Mouse (Mus musculus) frontal cortex, postnatal 36 days (tissue): Measurements from ENCODE around the gene Mst1r.
A peak's percentile ranks its signal among the peaks of the same experiment; 100 is the strongest.

Experiments
- DNase-seq, 2 experiments: peaks; one replicate each; pipeline ENCODE4 v3.0.0; 2022; ENCODE audit warnings: low spot score in 2 of 2

The Mst1r gene

DNA sequence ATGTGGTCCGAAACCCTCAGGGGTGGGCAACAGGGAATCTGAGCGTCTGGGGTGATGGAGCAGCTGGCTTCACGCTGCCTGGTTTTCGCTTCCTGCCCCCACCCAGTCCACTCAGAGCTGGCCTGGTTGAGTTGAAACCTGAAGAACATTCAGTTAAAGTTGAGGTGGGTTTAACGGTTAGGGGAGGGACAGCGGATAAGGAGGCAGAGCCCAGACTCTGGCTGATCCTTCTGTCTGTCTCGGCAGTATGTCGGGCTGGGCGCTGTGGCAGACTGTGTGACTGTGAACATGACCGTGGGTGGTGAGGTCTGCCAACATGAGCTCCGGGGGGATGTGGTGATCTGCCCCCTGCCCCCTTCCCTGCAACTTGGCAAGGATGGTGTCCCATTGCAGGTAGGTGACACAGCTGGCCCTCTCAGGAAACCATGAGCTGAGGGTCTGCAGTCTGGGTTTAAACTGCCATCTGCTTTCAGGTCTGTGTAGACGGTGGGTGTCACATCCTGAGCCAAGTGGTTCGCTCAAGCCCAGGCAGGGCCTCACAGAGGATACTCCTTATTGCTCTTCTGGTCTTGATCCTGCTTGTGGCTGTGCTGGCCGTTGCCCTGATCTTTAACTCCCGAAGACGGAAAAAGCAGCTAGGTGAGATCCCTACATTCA is 8.2 kb downstream of the Mst1r start:
- DNase-seq = no peak

DNA sequence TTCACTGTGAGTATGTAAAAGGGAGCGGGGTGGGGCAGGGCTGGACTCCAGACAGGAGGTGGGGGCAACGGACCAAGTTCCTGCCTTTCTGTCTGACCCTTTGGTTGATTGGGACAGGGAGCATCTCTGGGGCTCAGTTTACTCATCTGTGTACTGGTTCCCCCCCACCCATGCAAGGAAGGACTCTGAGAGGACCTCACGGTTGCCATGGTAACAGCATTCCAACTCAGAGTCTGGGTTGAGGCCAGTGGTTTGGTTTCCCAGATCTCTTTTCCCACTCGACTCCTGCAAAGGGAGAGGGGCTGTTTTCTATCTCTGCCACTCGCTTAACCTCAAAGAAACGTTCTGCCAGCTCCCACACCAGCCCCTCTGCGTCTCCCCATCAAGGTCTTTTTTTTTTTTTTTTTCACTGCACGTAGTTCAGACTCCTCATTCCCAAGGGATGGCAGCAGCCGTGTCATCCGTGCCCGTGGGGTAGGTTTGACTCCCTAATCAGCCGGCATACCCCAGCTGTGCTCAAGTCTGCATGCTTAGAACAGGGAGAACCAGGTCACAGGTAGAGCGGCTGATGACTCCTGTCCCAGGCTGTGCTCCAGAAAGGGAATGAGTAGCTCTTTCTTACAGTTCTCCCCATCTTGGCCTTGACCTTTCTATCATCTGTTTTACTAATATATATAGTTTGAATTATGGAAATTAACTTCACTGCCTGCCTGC is 11.4 kb downstream of the Mst1r start:
- DNase-seq = no peak

DNA sequence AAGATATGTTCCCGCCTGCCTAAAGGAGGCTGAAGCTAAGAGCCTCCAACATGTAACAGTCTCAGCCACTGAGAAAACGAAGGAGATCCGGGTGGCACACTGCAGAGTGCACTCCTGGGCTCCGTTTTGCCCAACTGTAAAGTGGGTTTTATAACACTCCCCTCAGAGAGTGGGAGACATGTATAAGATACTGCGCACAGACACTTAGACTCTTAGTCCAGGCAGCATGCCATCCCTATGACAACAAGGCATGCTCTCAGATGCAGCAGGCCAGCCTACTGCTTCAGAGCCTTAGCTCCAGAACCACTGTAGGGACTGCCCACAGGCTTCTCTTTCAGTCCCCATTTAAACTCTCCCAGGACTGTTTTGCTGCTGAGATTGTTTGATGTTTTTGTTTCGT is 12.2 kb downstream of the Mst1r start:
- no peak for DNase-seq

DNA sequence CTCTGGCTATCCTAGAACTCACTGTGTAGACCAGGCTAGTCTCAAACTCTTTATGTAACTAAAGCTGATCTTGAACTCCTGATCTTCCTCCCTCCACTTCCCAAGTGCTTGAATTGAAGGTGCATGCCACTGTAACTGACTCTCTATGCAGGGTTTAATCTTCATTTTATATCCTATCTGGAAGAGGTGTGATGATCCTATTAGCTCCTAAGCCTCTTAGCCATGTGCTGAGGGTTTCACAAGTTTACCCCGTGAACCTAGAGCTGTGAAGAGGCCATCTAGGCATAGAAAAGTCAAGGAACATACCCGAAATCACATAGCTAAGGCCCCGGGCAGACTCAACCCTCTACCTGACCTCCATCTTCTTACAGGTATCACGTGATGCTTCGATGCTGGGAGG is 12.8 kb downstream of the Mst1r start:
- DNase-seq = no peak

DNA sequence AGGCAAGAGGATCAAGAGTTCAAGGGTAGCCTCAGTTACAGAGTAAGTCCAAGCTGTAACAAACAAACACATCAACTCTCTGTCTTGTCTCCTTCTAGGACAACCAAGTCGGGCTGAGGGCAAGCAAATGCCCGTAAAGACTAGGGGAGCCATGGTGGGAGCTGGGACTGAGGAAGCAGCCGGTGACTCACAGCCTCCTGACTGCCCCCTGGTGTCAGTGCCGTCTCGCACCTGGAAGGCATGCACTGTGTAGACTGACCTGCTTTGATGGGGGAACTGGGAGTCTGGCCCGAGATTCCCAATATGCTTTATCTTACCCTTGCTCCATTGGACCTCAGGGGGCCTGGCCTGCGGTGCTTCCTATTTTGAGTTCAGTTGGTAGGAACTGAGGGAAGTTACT is 16.3 kb downstream of the Mst1r start:
- DNase-seq = no peak

DNA sequence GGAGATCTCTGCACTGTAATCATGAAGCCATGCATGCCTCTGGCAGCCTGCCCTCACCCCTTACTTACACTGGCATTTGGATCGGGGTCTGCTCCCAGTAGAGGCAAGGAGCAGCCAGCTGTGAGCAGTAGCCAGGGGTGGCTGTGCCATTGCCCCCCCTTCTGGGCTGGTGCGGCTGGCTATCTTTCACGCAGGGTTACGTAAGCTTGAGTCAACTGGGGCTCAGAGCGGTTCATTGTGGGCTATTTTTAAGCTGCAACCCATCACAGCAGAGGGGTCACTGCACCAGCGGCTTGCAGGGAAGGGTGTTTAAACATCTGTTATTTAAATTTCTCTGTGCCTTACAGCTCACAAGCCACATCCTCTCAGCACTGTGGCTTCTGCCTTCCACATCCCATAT is 17.3 kb downstream of the Mst1r start:
- no peak for DNase-seq

DNA sequence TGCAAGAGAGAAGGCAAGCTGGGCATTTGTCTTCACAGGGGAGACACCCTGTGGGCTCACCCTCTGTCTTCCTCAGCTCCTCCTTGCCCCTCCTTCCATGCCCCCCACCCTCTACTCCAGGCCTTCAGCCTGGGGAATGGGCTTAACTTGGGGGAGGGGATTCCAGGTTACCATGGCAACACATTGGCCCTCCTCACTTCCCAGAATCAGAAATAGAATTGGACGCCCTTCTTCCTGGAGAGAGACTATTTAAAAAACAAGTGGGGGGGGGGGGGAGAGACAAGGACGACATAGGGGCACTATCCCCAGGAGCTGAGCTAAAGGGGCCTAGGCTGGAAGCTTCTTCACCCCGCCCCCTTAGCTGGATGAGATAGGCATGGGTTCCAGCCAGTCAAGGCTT is 18.6 kb downstream of the Mst1r start:
- no peak for DNase-seq

DNA sequence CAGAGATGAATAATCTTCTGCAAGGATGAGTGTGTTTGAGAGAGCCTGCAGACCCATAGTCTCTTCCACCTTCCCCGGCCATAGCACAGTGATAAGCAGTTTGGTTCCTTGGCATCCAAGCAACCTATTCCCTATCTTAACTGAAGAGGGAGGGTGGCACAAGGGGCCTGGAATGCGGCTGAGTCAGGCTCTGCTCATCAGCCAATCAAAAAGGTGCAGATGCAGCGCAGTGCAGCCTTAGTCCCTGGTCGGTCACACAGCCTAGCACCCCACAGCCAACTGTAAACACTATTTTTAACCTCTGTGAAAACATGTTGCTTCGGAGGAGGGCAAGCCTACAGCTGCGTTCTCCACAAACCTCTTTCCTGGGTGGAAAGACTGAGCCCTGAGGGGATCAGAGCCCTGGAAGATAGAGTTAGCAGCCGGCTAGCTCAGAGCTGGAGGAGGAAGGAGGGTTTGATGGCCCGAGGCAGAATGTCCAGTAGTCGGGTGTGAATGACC is 20.3 kb downstream of the Mst1r start:
- DNase-seq = no peak

DNA sequence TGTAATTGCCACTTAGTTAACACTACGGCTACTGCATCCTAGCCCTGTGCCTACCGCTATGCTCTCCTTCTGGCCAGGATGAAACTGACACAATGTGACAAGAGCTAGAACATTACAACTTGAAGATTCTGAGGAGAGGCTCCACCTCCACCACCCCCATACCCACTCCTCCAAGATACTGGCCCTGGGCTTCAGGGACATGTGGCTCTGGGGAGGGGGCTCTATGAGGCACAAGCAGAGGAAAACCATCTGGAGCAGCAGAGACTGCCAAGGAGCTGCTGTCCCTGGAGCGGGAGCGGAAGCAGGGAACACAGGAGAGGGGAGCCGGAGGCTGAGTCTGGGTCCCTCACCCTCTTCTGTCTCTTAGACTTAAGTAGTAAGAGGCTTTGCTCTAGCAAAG is 21.1 kb downstream of the Mst1r start:
- no peak for DNase-seq

DNA sequence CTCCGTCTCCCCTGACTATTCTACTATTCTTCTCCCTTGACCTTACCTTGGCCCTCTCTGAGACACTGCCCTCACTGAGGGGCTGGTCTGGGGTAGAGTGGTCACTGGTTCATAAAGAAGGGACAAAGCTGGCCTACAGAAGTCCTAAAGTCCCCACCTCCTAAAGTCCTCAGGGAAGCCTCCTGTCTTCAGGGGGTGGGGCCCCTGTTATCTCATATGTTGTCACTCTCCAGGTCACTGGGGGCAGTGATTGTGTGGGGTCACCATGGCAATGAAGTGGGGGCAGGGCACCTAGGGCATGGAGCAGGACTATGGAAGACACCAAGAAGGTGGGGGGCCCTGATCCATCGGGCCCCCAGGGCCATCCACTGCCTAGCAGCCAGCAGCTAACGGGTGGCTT is 21.5 kb downstream of the Mst1r start, which contains the start of gene Actl11:
TSS of gene Actl11 (plus strand) at position 301 of the 400 bp plus-strand sequence.
- DNase-seq = no peak

DNA sequence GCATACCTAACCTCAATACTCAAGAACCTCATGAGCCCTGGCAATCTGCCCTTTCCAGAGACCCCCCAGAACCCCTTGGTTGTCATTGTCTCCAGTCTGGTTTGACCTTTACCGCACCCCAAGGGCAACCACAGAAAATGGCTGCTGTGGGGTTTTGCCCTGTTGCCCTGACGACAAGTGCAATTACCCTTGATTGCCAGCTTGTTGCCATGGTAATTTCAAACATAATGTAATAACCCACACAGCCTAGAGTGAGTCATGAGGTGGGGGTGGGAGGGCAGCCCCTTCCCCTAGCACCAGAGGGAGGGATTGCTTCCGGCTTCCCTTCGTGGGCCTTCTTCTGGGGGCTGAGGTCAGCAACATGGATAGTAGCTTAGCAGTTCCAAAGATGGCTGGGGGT is 25.5 kb downstream of the Mst1r start:
- DNase-seq = no peak

DNA sequence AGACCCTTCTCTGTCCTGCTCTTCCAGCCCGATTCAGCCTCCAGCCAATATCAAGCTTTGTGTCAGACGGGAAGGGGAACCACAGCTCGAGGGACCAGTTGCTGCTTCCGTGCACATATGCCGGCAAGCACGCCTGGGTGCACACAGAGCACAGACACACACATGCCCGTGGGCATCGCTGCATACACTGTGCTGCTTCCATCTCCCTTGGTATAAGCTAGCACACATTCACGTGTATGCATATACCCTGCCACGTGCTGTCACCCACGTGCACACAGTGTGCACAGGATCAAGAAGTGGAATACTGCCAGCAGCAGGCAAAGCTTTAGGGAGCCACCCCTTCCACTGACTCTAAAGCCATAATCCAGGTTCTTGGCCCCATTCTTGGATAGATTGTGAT is 27.5 kb downstream of the Mst1r start:
- peak in 1 of 2 experiments; percentile 70 for DNase-seq

DNA sequence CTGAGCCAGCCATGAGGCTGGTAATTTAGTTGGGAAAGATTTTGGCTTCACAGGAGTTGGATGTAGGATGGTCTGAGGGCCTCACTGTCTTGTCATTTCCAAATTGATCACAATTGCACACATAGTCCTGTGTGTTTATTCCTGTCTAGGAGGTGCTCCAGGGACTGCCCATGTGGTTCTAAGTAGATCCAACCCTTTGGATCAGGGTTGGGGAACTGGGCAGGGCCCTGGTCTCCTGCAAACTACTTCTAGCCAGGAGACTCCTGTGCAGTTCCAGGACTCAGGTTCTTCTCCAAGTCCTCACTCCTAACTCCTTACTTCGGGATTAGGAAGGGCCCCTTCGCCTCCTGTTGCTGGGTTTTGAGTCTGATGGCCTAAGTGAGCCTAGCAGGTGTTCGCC is 28.7 kb downstream of the Mst1r start, which contains the start of gene Camkv:
TSS of gene Camkv (plus strand) at position 301 of the 400 bp plus-strand sequence.
- no peak for DNase-seq

DNA sequence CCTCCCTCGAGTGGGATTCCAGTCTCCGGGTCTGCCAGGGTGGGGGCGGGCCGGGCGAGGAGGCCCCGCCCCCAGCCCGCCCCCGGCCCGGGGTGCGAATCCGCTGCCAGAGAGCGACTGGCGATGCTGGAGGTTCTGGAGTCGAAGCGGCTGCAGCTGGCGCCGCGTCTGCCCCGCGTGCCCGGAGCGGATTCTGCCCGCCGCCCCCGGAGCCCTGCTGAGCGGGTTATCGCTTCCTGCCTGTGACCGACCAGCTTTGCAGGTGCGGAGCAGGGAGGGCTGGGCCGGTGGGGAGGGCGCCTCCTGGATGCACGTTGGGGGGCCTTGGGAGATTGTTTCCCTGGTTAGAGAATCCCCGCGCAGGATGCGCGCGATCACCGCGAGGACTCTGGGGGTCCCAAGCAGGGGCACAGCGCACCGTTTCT is 29.1 kb downstream of the Mst1r start:
- peak in 1 of 2 experiments; percentile 67 for DNase-seq

DNA sequence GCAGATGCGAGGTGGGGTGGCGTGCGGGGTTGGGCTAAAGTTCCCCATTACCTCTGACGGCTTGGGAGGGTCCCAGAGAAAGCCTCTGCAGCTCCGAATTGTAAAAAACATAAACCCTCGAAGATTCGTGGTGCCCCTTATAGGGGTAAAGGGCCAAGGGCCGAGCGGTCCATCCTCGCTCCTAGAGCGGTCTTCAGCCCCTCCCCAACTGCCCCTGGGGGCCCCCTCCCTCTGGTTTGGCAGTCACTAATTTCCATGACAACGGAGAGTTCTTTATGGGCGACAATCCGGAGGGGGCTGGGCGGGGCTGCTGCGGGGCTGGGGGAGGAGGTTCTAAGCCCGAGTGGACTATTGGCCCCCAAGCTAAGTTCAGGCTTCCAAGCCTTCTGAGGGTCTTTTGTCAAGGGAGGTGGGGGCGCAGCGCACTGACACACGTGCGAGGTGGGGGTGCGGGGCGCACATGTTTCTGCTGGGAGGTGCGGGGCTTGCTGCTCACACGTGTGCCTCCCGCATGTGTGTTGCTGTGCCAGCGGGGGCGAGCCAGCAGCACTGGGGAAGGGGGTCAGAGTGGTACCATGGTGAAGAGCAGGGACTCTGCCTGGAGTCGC is 29.6 kb downstream of the Mst1r start:
- peak in 1 of 2 experiments; percentile 70 for DNase-seq

DNA sequence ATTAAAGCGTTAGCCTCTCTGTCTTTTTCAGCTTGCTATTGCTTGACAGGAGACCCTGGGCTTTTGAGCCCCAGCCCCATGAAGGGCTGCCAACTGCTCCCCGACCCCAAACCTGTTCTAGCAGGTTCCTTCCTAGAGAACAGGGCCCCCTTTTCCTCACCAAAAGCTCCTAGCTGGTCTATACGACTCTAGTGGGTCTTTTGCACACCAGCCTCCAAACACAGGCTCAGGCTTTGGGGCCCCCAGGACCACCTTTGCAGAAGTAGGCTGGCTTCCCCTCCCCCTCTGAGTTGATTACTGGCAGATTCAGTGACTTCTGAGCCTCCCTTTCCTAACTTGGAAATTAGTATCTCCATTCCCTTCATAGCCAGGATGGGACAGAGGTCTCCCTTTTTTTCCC is 30.2 kb downstream of the Mst1r start:
- DNase-seq = no peak

DNA sequence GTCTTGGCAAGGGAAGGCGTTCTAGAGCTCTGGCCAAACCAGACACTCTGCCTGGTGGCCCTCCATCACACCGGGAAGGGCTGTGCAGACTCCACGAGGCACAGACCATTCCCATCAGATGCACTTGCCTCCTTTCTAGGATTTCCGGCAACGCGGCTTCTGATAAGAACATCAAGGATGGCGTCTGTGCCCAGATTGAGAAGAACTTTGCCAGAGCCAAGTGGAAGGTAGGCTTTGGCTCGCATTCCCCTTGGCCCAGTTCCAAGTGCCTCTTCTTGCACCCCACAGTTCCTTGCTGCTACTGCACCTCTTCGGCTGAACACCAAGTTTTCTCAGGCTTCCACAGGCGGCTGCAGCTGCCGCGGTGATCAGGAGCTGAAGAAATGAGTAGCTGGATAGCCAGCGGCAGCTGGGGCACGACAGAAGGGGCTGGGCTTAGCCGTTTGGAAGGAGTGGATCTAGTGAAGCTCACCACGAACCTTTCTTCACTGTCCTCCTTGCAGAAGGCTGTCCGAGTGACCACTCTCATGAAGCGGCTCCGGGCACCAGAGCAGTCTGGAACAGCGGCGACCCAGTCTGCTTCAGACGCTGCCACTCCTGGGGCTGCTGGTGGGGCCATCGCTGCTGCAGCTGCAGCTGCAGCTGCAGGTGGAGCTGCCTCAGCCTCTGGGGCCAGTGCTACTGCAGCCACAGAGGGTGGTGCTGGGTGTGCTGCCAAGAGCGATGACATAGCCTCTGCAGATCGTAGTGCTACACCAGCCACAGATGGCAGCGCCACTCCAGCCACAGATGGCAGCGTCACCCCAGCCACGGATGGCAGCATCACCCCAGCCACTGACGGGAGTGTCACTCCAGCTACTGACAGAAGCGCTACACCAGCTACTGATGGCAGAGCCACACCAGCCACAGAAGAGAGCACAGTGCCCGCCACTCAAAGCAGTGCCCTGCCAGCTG is 40.8 kb downstream of the Mst1r start:
- DNase-seq = no peak

DNA sequence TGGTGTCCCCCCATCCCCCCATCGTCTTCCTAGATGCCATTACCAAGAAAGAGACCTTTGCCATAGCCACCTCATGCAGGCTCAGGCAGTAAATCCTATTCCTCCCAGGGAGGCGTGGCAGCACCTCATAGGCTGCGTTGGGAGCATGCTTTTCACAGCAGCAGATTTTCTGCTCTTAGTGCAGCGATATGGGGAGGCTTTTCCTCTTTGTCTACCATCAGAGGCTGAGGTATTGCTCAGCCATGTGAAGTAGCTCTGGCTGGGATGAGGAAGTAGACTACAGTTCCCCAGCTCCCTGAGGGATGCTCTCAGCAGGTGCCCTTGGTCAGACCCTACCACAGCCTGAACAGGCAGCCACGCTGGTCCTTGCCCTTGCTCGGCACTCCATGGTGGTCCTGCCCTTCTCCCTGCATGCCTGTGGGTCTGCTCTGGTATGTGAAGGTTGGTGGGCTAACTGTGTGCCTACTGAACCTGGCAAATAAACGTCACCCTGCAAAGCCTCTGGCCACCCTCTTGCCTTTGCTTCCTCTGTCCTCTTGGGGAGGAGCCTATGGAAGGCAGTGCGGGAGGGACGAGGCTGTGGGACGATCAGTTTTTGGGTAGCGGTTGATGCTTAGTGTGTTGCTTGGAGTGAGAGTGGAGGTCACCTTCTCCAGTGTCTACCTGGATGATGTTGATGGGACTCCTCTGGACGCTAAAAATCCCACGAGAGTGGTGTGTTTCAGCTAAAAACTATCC is 42.7 kb downstream of the Mst1r start:
- DNase-seq = no peak

DNA sequence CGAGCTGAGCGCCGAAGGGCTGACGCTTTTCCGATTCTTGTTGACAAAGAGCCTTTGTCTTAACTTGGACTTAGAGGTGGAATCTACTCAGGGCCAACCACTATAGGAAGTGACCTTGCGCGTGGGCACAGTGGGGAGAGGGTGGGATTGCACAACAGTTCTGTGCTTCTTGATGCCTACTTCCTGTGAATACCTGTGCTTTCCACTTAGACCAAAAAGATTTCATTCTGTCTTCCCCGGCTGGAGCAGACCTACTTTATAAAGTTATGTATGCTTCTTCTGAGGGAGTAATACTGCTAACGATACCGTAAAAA is 43.2 kb downstream of the Mst1r start, which contains the start of gene Traip:
TSS of gene Traip (plus strand) at position 215 of the 314 bp plus-strand sequence.
- no peak for DNase-seq

DNA sequence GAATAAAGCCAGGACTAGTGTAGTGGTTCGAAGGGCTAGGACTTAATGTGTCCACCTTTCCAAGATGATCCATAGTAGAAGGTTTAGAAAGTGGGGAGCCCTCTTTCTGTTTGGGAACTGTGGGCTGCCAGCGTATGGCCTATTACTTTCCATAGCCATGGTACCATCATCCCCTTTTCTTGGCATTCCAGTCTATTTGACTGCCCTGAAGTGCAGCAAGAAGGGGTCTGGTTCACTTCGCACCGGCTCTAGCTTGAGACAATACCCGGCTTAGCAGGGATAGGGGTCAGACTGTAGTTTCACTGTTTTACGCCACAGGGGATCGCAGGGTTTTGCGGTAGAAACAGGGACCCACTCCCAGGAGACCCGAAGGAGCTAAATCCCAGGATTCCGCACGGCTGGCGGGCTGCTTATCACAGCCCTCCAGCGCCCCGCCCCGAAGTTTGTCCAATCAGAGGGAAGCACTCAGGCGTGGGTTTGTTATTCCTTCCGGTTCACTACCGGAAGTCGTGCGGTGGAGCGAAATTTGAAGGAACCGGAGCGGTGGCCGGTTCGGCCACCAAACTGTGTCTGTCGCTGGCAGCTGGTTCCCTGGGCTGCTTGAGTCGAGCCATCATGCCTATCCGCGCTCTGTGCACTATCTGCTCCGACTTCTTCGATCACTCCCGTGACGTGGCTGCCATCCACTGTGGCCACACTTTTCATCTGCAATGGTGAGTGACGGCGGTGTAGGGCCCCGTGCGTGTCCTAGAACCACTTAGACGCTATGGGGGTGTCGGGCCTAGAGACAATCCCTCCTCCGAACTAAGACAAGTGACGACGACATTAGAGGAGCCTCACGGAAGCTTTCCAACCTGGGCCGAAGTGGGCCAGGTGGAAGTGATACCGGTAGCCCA is 44.0 kb downstream of the Mst1r start:
- peak; percentile 87 to 93 for DNase-seq
